ENCODE assay signal across 30 mouse cellular contexts in genomic region chr2:93346609-93347008, GRCm38 (mm10). TPM values are rescaled to one million over a fixed set of nuclear protein-coding genes. Genes with fewer than 3 reads are reported as not detected.
DNase-seq lines count a peak whose midpoint lies in the region; ATAC-seq lines count a peak whose summit lies in the region.
"Had no signal": no experiment of that assay in that cellular context is flagged by ENCODE, and none has a peak within 500 bp of the region (broad histone marks: within the 10 kb centered on the region; RNA-seq: fewer than 3 reads in every experiment).

No protein-coding gene starts in this region.

- no peak overlapping the region for H3K9ac ChIP-seq in kidney, embryonic 14.5 days (ENCODE audit: low read depth, low read length)
- H3K9ac ChIP-seq in lung, embryonic 15.5 days = no peak overlapping the region
- H3K9ac ChIP-seq: embryonic facial prominence, embryonic 15.5 days; forebrain, embryonic 13.5 days; heart, embryonic 15.5 days; hindbrain, embryonic 15.5 days; limb, embryonic 15.5 days; midbrain, embryonic 12.5 days; neural tube, embryonic 12.5 days had no signal

- ATAC-seq in kidney, embryonic 14.5 days (ENCODE audit: low FRiP score, low TSS enrichment) = no peak
- ATAC-seq in lung, embryonic 15.5 days (ENCODE audit: borderline replicate concordance, extremely low read depth, low FRiP score, low TSS enrichment) = no peak
- ATAC-seq: forebrain, embryonic 13.5 days; inflammation-experienced regulatory T-cells, adult 6 months; Patski had no signal

- WGBS in heart, embryonic 10.5 days = 21% methylated on average over 6 of the region's 6 CpGs
- 40% methylated on average over 6 of the region's 6 CpGs for WGBS in kidney, embryonic 14.5 days
- 22% methylated on average over 6 of the region's 6 CpGs for WGBS in lung, embryonic 15.5 days

- DNase-seq in embryo, embryonic 10 days (ENCODE audit: low spot score) = peak; percentile 48
- no peak for DNase-seq in embryo, embryonic 9.5 days (ENCODE audit: extremely low spot score)
- DNase-seq in heart, embryonic 10.5 days (ENCODE audit: low spot score) = no peak
- no peak for DNase-seq in heart, adult 11 months
- no peak for DNase-seq in kidney, adult 11 months
- DNase-seq in lung, postnatal 4 days = no peak
- DNase-seq: adrenal gland, postnatal 10 days; cerebellum, adult 8-10 months; cerebellum, postnatal 25 days; heart, postnatal 4 days; kidney, adult 18-20 months; kidney, postnatal 10 days; layer of hippocampus, adult 9-11 months; right cerebral cortex, adult 18-20 months; spleen, adult 18-20 months; thymus, postnatal 14 days had no signal

- no peaks in the 10 kb centered on the region for H3K27me3 ChIP-seq in heart, embryonic 10.5 days (ENCODE audit: insufficient read depth, poor library complexity, severe bottlenecking)
- H3K27me3 ChIP-seq in kidney, embryonic 14.5 days (ENCODE audit: control insufficient read depth, insufficient read depth, low read length) = no peaks in the 10 kb centered on the region
- no peaks in the 10 kb centered on the region for H3K27me3 ChIP-seq in lung, embryonic 15.5 days
- H3K27me3 ChIP-seq: embryonic facial prominence, embryonic 15.5 days; forebrain, embryonic 13.5 days; heart, embryonic 15.5 days; hindbrain, embryonic 15.5 days; limb, embryonic 15.5 days; neural tube, embryonic 12.5 days; Patski had no signal

- no peak overlapping the region for H3K4me3 ChIP-seq in heart, embryonic 10.5 days
- no peak overlapping the region for H3K4me3 ChIP-seq in kidney, embryonic 14.5 days (ENCODE audit: low read length)
- H3K4me3 ChIP-seq in lung, embryonic 15.5 days = no peak overlapping the region
- H3K4me3 ChIP-seq: embryonic facial prominence, embryonic 15.5 days; forebrain, embryonic 13.5 days; heart, embryonic 15.5 days; hindbrain, embryonic 15.5 days; limb, embryonic 10.5 days; limb, embryonic 15.5 days; midbrain, embryonic 12.5 days; myocyte; neural tube, embryonic 12.5 days had no signal

- no peaks in the 10 kb centered on the region for H3K36me3 ChIP-seq in heart, embryonic 10.5 days
- H3K36me3 ChIP-seq in kidney, embryonic 14.5 days (ENCODE audit: control insufficient read depth, insufficient read depth, low read length) = no peaks in the 10 kb centered on the region
- no peaks in the 10 kb centered on the region for H3K36me3 ChIP-seq in lung, embryonic 15.5 days
- H3K36me3 ChIP-seq: embryonic facial prominence, embryonic 15.5 days; heart, embryonic 15.5 days; hindbrain, embryonic 15.5 days; limb, embryonic 10.5 days; limb, embryonic 15.5 days; midbrain, embryonic 12.5 days; neural tube, embryonic 12.5 days had no signal

- no peak overlapping the region for H3K4me2 ChIP-seq in kidney, embryonic 14.5 days (replicated peaks; ENCODE audit: low read depth, low read length)
- H3K4me2 ChIP-seq in lung, embryonic 15.5 days = no peak overlapping the region
- H3K4me2 ChIP-seq: embryonic facial prominence, embryonic 15.5 days; forebrain, embryonic 13.5 days; heart, embryonic 15.5 days; hindbrain, embryonic 15.5 days; limb, embryonic 15.5 days; midbrain, embryonic 12.5 days; neural tube, embryonic 12.5 days had no signal

- peaks cover 37% of the 10 kb centered on the region for H3K4me1 ChIP-seq in heart, embryonic 10.5 days
- no peaks in the 10 kb centered on the region for H3K4me1 ChIP-seq in kidney, embryonic 14.5 days (ENCODE audit: control insufficient read depth, insufficient read depth, low read length)
- H3K4me1 ChIP-seq in lung, embryonic 15.5 days = peaks cover 14% of the 10 kb centered on the region
- H3K4me1 ChIP-seq: embryonic facial prominence, embryonic 15.5 days; hindbrain, embryonic 15.5 days; limb, embryonic 15.5 days; midbrain, embryonic 12.5 days; neural tube, embryonic 12.5 days had no signal

- no peaks in the 10 kb centered on the region for H3K9me3 ChIP-seq in heart, embryonic 10.5 days
- H3K9me3 ChIP-seq in kidney, embryonic 14.5 days (ENCODE audit: control insufficient read depth, low read length) = no peaks in the 10 kb centered on the region
- H3K9me3 ChIP-seq in lung, embryonic 15.5 days = no peaks in the 10 kb centered on the region
- H3K9me3 ChIP-seq: embryonic facial prominence, embryonic 15.5 days; forebrain, embryonic 13.5 days; heart, embryonic 15.5 days; hindbrain, embryonic 15.5 days; limb, embryonic 10.5 days; limb, embryonic 15.5 days; megakaryocyte, embryonic 14.5 days; midbrain, embryonic 12.5 days; neural tube, embryonic 12.5 days had no signal

- peak overlapping the region; percentile 77; the same call in 1 of the 2 replicates for H3K27ac ChIP-seq in heart, embryonic 10.5 days
- H3K27ac ChIP-seq in kidney, embryonic 14.5 days (ENCODE audit: low read depth, low read length) = 0 out of 2 replicates have a peak overlapping the region, but pooled peaks have one; percentile 42
- 0 out of 2 replicates have a peak overlapping the region, but pooled peaks have one; percentile 10 for H3K27ac ChIP-seq in lung, embryonic 15.5 days
- H3K27ac ChIP-seq: embryonic facial prominence, embryonic 15.5 days; forebrain, embryonic 13.5 days; hindbrain, embryonic 15.5 days; limb, embryonic 10.5 days; limb, embryonic 15.5 days; midbrain, embryonic 12.5 days; neural tube, embryonic 12.5 days had no signal

RNA-seq across cellular contexts. Expression of gene Tspan18, which starts 12.3 kb away (rescaled TPM):
- polyA plus RNA-seq in heart, embryonic 10.5 days (2016; fragmentation: Nextera tagmentation; extraction: Ambion mirVana) = 64.2 and 67.0 TPM in 2 replicates
- 40.8 and 49.2 TPM in 2 replicates for polyA plus RNA-seq in kidney, embryonic 14.5 days (2014; fragmentation: Nextera tagmentation; extraction: Ambion mirVana)
- polyA plus RNA-seq in lung, embryonic 15.5 days (2015; fragmentation: Nextera tagmentation; extraction: Ambion mirVana) = 25.4 and 29.0 TPM in 2 replicates
- polyA plus RNA-seq: inflammation-experienced regulatory T-cells, adult 6 months had no signal

Comparison
In these comparisons a context has a peak if more than half of its experiments do, and no peak if none do; other contexts are left out.
1. H3K27ac ChIP-seq: peak in every context shown above with its lines; median percentile 77 in heart, embryonic 10.5 days; 42 in kidney, embryonic 14.5 days; 10 in lung, embryonic 15.5 days.